Mouse (Mus musculus) ES-E14 (cell line): ENCODE data around the gene Pigl. TPM values are rescaled to one million over a fixed set of nuclear protein-coding genes. Genes with fewer than 3 reads are reported as not detected.
"Not testable (repeated sequence)": the region's sequence is repeated elsewhere in the genome, so short reads cannot be mapped to it uniquely, and the experiment has no call there.

Source experiments
- DNase-seq: peaks from one replicate; pipeline ENCODE4 v3.0.0-alpha.2; 2013; ENCODE audit warnings: low read depth, low spot score
- H3K27ac ChIP-seq: 2 replicates; pipeline ENCODE4 v1.5.1; 2012; ENCODE audit warnings: low read depth, mild to moderate bottlenecking, low read length, moderate library complexity, mixed read lengths; ENCODE audit not compliant: poor library complexity, insufficient read depth, severe bottlenecking
- H3K36me3 ChIP-seq: 2 replicates; pipeline ENCODE4 v1.6.1; 2012; ENCODE audit warnings: mild to moderate bottlenecking, low read length, moderate library complexity, mixed read lengths; ENCODE audit not compliant: control insufficient read depth, poor library complexity, insufficient read depth, severe bottlenecking
- H3K4me1 ChIP-seq, 2 experiments: fragments of 150-350 bp in 1 of 2; sonication (generic) in 1 of 2; 2 replicates each; pipeline ENCODE4 v1.6.1; 2012; ENCODE audit warnings: low read length in 2 of 2, mild to moderate bottlenecking in 1 of 2, mixed read lengths in 1 of 2; ENCODE audit not compliant: control insufficient read depth in 2 of 2, insufficient read depth in 2 of 2, poor library complexity in 1 of 2
- H3K4me3 ChIP-seq, 2 experiments: fragments of 150-350 bp in 1 of 2; sonication (generic) in 1 of 2; 2 replicates each; pipeline ENCODE4 v1.5.1; 2012; ENCODE audit warnings: low read length in 2 of 2, low read depth in 1 of 2, mild to moderate bottlenecking in 1 of 2, mixed read lengths in 1 of 2; ENCODE audit not compliant: insufficient read depth in 1 of 2, poor library complexity in 1 of 2, severe bottlenecking in 1 of 2
- H3K9ac ChIP-seq: 2 replicates; pipeline ENCODE4 v1.6.1; 2012; ENCODE audit warnings: low read depth, mild to moderate bottlenecking, low read length, mixed read lengths; ENCODE audit not compliant: poor library complexity, insufficient read depth, severe bottlenecking
- H3K9me3 ChIP-seq: fragments of 150-350 bp; sonication (generic); 2 replicates; pipeline ENCODE4 v1.6.1; 2012; ENCODE audit warnings: low read depth, mild to moderate bottlenecking, low read length; ENCODE audit not compliant: control insufficient read depth, insufficient read depth
- CHD2 ChIP-seq: IDR thresholded peaks from 2 replicates; pipeline ENCODE4 v1.6.1; 2014; ENCODE audit warnings: mild to moderate bottlenecking, low read depth, low read length, inconsistent platforms
- HCFC1 ChIP-seq: IDR thresholded peaks from 2 replicates; pipeline ENCODE4 v1.6.1; 2012; ENCODE audit warnings: low read length, inconsistent platforms, borderline replicate concordance; ENCODE audit not compliant: insufficient read depth
- MAFK ChIP-seq: IDR thresholded peaks from 2 replicates; pipeline ENCODE4 v1.6.1; 2014; ENCODE audit warnings: mild to moderate bottlenecking, low read depth, low read length, inconsistent platforms; ENCODE audit not compliant: insufficient read depth
- ZC3H11A ChIP-seq: IDR thresholded peaks from 2 replicates; pipeline ENCODE4 v1.6.1; 2012; ENCODE audit warnings: low read depth, mild to moderate bottlenecking, inconsistent platforms, low read length, borderline replicate concordance
- ZNF384 ChIP-seq: IDR thresholded peaks from 2 replicates; pipeline ENCODE4 v1.6.1; 2012; ENCODE audit warnings: low read depth, low read length, inconsistent platforms
- in situ Hi-C, 2 experiments: fragments of 600-800 bp; cut with MboI; formaldehyde crosslinking; loops; one replicate each; pipeline ENCODE4 v1.15.1; 2025; ENCODE audit warnings: low sequenced_read_pairs in 2 of 2, inconsistent platforms in 1 of 2; ENCODE audit not compliant: unreplicated experiment in 2 of 2
- total RNA-seq: library from RNA; depleted of rRNA; stranded (reverse); fragments of 300-350 nt; gene quantifications from 2 replicates; pipeline ENCODE4 v1.2.3, GENCODE M21; 2012

Gene Pigl
- total RNA-seq, 1 experiment: 25.8 TPM

GRCm38 (mm10) chr11:62457241-62457890 is 894 bp upstream of the Pigl start:
- Histone ChIP-seq H3K9me3 (no peaks in the 10 kb centered on the region), H3K27ac (peak overlapping the region; percentile 94), H3K4me3 (peak overlapping the region; percentile 78 to 91), H3K36me3 (0 out of 2 replicates have a peak, but pooled peaks cover 4% of the 10 kb centered on the region), H3K4me1 (peaks cover 0 to 4% of the 10 kb centered on the region in 2 experiments; a peak in 2 of 4 replicates), H3K9ac (peak overlapping the region; percentile 92)
- peak; percentile 83 for DNase-seq
- TF ChIP-seq CHD2 (no peak), HCFC1 (peak; percentile 50; the same call in 1 of the 2 replicates), ZC3H11A (no peak), ZNF384 (no peak), MAFK (no peak)
- in situ Hi-C loops: no loop called here

- Histone ChIP-seq H3K4me3 (peak overlapping the region; percentile 78 to 91), H3K27ac (peak overlapping the region; percentile 94), H3K4me1 (peaks cover 0 to 4% of the 10 kb centered on the region in 2 experiments; a peak in 2 of 4 replicates), H3K9me3 (no peaks in the 10 kb centered on the region), H3K36me3 (0 out of 2 replicates have a peak, but pooled peaks cover 4% of the 10 kb centered on the region), H3K9ac (peak overlapping the region; percentile 92)
- peak; percentile 41 for DNase-seq
- TF ChIP-seq MAFK (no peak), ZC3H11A (no peak), ZNF384 (no peak), HCFC1 (no peak), CHD2 (no peak)
- in situ Hi-C loops: no loop called here
Measured at GRCm38 (mm10) chr11:62457891-62458270, 379 bp upstream of the Pigl start.

- DNase-seq: no peak
- peak overlapping the region; percentile 94 for H3K27ac ChIP-seq
- H3K36me3 ChIP-seq: 0 out of 2 replicates have a peak, but pooled peaks cover 2% of the 10 kb centered on the region
- H3K4me1 ChIP-seq: peaks cover 0 to 4% of the 10 kb centered on the region in 2 experiments; a peak in 1 of 4 replicates
- H3K4me3 ChIP-seq: peak overlapping the region; percentile 78 to 91
- in situ Hi-C loops: no loop called here
- TF ChIP-seq MAFK: no peak
- no peak for TF ChIP-seq ZNF384
- no peaks in the 10 kb centered on the region for H3K9me3 ChIP-seq
- H3K9ac ChIP-seq: peak overlapping the region; percentile 92
Measured at GRCm38 (mm10) chr11:62458780-62459179, 520 bp downstream of the Pigl start.

GRCm38 (mm10) chr11:62462529-62462928 is 4.3 kb downstream of the Pigl start:
- in situ Hi-C loops, H3K4me1 ChIP-seq, H3K9me3 ChIP-seq, H3K4me3 ChIP-seq, DNase-seq, H3K36me3 ChIP-seq, H3K27ac ChIP-seq, H3K9ac ChIP-seq: not testable (repeated sequence)
